ENCODE assay signal across 11 mouse cellular contexts in genomic region chr5:38476861-38477565, GRCm38 (mm10). TPM values are rescaled to one million over a fixed set of nuclear protein-coding genes. Genes with fewer than 3 reads are reported as not detected.
DNase-seq lines count a peak whose midpoint lies in the region; ATAC-seq and TF ChIP-seq lines count a peak whose summit lies in the region.
"Had no signal": no experiment of that assay in that cellular context is flagged by ENCODE, and none has a peak within 500 bp of the region (broad histone marks: within the 10 kb centered on the region; RNA-seq: fewer than 3 reads in every experiment).

No protein-coding gene starts in this region.

- 94% methylated on average over 25 of the region's 25 CpGs for WGBS in thymus, adult 2 months

- no peaks in the 10 kb centered on the region; the same call in 1 of the 2 replicates for H3K36me3 ChIP-seq in thymus, adult 2 months (ENCODE audit: control insufficient read depth, insufficient read depth, low read length)
- H3K36me3 ChIP-seq: embryonic facial prominence, embryonic 12.5 days; neural tube, embryonic 12.5 days had no signal

- no peak for TF ChIP-seq POLR2A in thymus, adult 2 months (IDR thresholded peaks at IDR 0.05; ENCODE audit: control insufficient read depth, extremely low read depth, insufficient read depth, low read length, poor library complexity)

- peak; percentile 44 to 61 for DNase-seq in frontal cortex, postnatal 10 days (ENCODE audit: low spot score in 2 of 2)
- peak; percentile 22 for DNase-seq in thymus, adult 2 months
- no peak for DNase-seq in thymus, postnatal 0 days (ENCODE audit: low spot score)
- DNase-seq in gastrocnemius, adult 8-10 months (ENCODE audit: low spot score in 2 of 2) = peak; percentile 19 to 28
- DNase-seq in left cerebral cortex, postnatal 4 days = peak; percentile 76
- DNase-seq in thymus, postnatal 36 days = peak; percentile 44 to 48
- DNase-seq in embryo, embryonic 9.5 days (ENCODE audit: extremely low spot score) = no peak

- intact Hi-C loops in left cerebral cortex, postnatal 4 days (cut with DNase I) = no loop called here

- TF ChIP-seq CTCF in thymus, adult 2 months (IDR thresholded peaks at IDR 0.05; ENCODE audit: borderline replicate concordance, control insufficient read depth, extremely low read depth, insufficient read depth, low read length, poor library complexity) = no peak

- H3K4me1 ChIP-seq in thymus, adult 2 months (replicated peaks; ENCODE audit: control insufficient read depth, insufficient read depth, low read length) = peaks cover 16% of the 10 kb centered on the region

- H3K27me3 ChIP-seq in thymus, adult 2 months (ENCODE audit: control insufficient read depth, insufficient read depth, low read length) = no peaks in the 10 kb centered on the region
- H3K27me3 ChIP-seq: CH12.LX; embryonic facial prominence, embryonic 12.5 days; neural tube, embryonic 12.5 days had no signal

- no peak for ATAC-seq in frontal cortex, adult (ENCODE audit: low TSS enrichment)

- no peak overlapping the region for H3K27ac ChIP-seq in thymus, adult 2 months (ENCODE audit: control insufficient read depth, insufficient read depth, low read length)
- H3K27ac ChIP-seq: embryonic facial prominence, embryonic 12.5 days; neural tube, embryonic 12.5 days had no signal

- H3K4me3 ChIP-seq in thymus, adult 2 months (ENCODE audit: control insufficient read depth, insufficient read depth, low read length) = no peak overlapping the region
- H3K4me3 ChIP-seq: embryonic facial prominence, embryonic 12.5 days; neural tube, embryonic 12.5 days had no signal

RNA-seq across cellular contexts. Expression of gene Slc2a9, which starts 25.9 kb away (rescaled TPM):
- polyA plus RNA-seq in thymus, adult 2 months (2012; rRNA removed) = 6.5 and 9.0 TPM in 2 replicates
- 4.7 and 5.2 TPM in 2 replicates for polyA plus RNA-seq in thymus, postnatal 0 days (2015; fragmentation: Nextera tagmentation; extraction: Ambion mirVana)
- under 1 TPM; 0.31 to 0.92 (median 0.61) TPM for total RNA-seq in gastrocnemius, adult 8-10 months (2022)
- 1 to 10 TPM; 1.0 to 1.4 TPM for total RNA-seq in left cerebral cortex, postnatal 4 days (2021)

Comparison
In these comparisons a context has a peak if more than half of its experiments do, and no peak if none do; other contexts are left out.
1. DNase-seq: peak in frontal cortex, postnatal 10 days (2 of 2), thymus, adult 2 months (single experiment), gastrocnemius, adult 8-10 months (2 of 2), left cerebral cortex, postnatal 4 days (single experiment) and thymus, postnatal 36 days (2 of 2); none in thymus, postnatal 0 days (single experiment) and embryo, embryonic 9.5 days (single experiment).